Comparison of ENCODE assay signal across 23 mouse cellular contexts in the genomic region with DNA sequence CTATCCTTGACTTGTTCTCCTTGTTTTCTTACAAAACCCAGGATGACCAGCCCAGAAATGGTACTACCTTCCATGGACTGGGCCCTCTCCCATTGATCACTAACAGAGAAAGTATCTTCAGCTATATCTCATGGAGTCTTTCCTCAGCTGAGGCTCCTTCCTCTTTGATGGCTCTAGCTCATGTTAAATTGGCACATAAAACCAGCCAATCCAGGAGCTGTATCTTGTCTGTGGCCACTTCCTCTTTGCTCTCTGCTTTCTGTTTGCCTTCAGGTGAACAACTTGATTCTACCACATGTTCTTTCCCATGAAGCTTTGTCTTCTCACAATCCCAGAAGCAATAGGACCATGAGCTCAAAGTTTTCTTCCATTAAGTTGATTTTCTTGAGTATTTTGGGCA.
"Had no signal": no experiment of that assay in that cellular context is flagged by ENCODE, and none has a peak within 500 bp of the region (broad histone marks: within the 10 kb centered on the region; RNA-seq: fewer than 3 reads in every experiment).

No protein-coding gene starts in this region.

- H3K36me3 ChIP-seq: heart, embryonic 10.5 days; heart, embryonic 12.5 days; hindbrain, embryonic 10.5 days; hindbrain, embryonic 12.5 days; intestine, embryonic 15.5 days; kidney, embryonic 15.5 days; limb, embryonic 13.5 days; limb, embryonic 15.5 days had no signal

- ATAC-seq: hindbrain, embryonic 16.5 days; inflammation-experienced regulatory T-cells, adult 6 months; intestine, embryonic 15.5 days; intestine, postnatal 0 days had no signal

- H3K27me3 ChIP-seq: heart, embryonic 12.5 days; hindbrain, embryonic 12.5 days; intestine, embryonic 15.5 days; kidney, embryonic 15.5 days; limb, embryonic 13.5 days; limb, embryonic 15.5 days had no signal

- DNase-seq: gastrocnemius, postnatal 14 days; gastrocnemius, postnatal 36 days; heart, adult 18-20 months; heart, postnatal 10 days; heart, postnatal 4 days; kidney, adult 18-20 months; kidney, adult 8-10 months; kidney, postnatal 14 days; kidney, postnatal 36 days; layer of hippocampus, adult 9-11 months; layer of hippocampus, postnatal 36 days; left cerebral cortex, postnatal 4 days had no signal
